Mouse (Mus musculus): Measurements from ENCODE around the gene Gab1.

Gene Gab1

DNA sequence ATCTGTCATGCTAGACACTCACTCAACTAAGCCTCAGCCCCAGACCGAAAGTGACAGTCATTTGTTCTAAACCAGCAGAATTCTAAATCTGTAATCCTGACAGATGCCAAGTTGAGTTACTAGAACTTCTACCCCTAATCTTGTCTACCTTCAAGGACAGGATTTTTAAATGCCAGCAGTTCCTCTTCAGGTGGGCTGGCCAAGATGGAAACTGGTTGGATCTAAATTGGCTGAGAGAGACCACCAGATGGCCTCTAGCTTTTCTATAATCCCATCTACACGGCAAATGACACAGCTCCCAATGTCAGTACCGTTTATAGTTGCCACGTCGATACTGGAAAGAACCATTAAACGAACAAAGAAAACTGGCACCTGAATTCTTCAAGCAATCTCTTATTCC is 8.9 kb downstream of the Gab1 start:
- DNase-seq = no peak

DNA sequence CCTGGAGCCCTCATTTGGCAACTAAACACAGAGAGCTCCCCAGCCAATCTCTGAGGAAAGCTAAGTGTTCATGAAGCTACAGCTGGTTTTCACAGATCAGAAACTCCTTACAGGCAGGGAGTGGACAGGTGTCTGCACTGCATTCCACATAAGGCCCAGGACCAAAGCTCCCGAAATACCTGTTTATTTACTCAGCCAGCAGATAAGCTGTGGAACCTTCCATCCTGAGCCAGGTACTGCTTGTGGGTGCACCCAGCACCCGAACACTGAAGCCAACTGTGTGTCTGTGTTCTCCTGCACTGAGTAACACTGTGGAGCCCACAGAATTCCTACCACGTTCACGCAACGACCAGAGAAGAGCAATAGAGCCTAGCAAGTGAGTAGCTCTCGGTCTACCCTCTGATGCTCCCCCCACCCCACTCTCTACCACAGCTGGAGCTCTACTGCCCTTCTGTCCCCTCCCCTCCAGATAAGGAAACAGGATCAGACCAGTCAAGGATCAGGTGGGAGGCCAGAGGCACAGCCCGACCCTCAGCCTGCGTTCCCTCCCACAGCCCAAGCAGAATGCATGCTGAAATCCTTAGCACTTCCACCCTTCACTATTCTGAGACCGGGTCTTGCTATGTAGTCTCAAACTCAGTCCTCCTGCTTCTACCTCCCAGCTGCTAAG is 9.6 kb downstream of the Gab1 start:
- no peak for DNase-seq

DNA sequence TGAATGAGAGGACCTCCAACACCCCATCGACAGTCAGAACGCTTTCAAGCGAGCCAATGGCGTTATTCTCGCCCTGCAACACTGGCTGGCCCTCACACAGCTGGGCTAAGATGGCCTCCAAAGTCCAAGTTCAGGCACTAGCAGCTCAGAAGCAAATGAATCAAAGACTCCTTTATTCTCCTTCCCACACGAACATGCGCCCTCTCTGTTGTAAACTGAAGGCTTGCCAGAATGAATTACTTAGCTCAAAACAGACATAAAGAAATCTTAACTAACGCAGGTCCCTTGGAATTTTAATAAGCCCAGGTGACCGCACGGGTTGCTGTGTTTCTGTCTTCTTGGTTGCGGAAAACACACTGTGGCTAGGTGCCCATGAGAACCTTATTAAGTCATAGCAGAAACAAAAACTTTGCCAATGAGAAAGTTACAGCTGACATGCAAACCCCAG is 10.4 kb downstream of the Gab1 start:
- no peak for DNase-seq

DNA sequence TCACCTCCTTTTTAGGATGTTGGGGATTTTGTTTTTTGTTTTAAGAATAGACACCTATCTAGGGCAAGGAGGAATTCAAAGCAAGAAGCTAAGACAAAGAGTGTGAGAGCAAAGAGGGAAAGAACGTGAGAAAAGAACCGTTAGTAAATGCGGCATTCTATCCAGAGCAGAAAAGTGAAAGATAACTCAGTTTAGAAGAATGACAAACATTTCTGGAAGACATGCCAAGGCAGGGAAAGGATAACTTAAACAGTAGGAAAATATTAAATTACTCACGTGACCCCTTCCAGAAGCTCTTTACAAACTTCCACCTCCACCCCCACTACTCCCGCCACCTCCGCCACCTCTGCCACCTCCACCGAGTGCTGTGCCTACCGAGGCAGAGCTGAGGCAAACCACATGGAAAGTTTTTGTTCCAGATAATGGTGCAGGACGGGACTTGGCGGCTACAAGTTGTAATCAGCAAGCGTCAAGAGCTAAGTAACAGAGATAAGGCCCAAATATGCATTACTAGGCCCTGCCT is 11.5 kb downstream of the Gab1 start:
- DNase-seq = no peak

DNA sequence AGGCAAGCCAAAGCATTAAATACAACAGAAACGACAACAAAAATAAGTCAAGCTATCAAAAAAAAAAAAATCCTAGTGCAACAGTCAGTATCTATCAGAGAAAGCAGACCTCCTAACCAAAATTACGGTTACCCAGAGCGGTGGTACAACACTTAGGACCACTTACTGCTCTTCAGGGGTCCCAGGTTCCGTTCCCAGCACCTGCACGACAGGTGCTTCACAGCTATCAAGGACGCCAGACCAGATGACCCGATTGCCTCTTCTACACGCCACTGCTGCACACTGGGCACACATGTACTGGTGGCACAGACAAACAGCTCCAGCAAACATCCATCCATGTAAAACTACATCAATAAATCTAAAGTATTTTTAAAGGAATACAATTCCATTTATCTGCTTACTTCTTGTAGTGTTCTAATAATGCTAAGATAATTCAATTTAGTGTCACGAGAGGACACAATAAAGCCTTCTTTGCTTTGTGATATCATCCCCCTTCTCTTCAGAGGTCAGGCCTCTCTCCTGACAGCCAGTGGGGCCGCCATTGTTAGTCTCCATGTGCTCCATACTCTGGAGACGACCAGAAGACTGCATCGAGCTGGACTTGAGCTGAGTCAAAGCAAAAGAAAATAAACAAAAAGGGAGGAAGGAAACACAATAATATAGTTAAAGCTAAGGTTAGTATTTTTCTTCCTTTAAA is 12.2 kb downstream of the Gab1 start:
- DNase-seq = no peak

DNA sequence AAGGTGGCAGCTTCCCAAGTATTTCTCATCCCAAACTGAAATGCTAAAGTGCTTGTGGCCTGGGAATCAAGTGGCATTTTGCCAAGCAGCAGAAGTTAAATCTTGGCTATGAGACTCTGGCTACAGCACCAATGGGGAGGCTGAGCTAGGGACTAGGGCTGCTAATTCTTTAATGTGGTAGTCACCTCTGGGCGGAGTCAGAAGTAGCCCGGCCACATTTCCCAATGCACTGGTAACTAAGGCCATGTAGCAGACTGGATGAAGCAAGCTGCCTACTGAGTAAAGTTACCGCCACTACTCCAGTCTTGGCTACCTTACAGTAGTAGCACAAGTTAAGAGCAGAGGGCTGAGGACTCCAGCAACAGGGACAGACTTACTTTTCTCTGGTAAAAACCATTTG is 12.7 kb downstream of the Gab1 start:
- no peak for DNase-seq

DNA sequence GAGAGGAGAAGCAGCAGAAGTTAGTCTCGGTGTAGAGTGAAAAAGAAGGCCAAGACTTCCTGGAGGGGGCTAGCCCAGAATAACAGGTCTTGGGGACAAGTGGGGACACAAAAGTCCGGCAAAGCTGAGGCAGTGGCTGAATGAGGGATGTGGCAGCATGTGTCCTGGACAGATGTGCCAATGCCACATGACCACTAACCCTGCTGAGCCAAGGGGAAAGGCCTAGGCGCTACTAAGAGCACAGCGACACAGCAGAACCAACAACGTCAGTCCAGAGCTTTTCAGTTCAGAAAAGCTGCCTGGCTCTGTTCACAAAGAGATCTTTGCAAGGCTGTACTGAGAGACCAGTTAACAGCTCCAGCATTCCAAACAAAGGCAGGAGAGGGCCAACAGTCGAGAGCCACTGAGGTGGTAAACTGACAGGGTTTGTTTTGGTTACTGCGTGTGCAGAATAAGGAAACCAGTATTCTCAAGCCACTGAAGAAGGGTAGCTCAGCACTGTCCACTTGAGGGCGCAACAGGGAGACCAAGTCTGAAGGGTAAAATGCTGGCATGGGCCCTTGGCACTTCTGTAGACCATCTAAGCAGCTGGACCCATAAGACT is 15.0 kb downstream of the Gab1 start:
- DNase-seq = no peak

DNA sequence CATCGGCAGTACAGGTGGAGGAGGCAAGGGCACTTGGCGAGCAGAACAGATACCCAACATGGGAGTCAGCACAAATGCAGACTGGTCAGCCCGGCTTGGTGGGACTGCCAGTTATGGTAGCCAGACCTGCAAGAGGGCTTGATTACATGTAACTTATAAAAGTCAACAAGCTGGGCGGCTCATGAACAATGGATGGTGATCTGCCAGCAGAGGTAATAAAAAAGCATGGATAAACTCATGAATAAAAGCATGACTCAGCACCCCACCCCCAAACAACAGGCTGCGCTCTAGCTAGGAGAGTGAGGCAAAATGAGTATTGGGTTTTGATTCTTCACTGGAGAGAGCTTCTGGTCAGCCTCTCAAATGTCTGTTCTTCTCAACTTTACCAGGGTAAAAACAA is 16.9 kb downstream of the Gab1 start:
- no peak for DNase-seq

DNA sequence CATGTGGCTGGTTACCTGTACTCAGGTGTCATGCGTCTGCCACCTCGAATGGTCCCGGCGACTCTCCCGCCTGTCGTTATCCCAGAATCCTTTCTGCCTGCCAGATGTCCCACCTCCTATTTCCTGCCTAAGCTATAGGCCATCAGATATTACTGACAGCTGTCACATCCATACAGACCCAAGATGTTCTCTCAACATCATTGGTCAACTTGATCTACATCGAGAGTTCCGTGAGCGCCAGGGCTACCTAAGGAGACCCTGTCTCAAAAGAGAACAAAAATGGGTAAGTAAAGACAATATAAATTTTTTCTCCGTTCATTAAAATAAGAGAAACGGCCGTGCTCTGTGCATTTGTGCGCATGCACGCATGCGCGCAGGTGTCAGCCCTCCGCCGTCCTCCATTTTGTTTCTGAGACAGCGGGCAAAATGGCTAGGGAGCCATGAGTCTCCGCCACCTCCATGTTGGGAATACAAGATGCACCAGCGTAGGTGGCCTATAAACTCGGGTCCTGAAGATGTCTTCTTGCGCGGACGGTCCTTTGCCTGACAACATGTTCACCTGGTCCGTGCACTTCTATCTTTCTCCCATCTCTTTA is 21.0 kb downstream of the Gab1 start:
- DNase-seq = no peak

DNA sequence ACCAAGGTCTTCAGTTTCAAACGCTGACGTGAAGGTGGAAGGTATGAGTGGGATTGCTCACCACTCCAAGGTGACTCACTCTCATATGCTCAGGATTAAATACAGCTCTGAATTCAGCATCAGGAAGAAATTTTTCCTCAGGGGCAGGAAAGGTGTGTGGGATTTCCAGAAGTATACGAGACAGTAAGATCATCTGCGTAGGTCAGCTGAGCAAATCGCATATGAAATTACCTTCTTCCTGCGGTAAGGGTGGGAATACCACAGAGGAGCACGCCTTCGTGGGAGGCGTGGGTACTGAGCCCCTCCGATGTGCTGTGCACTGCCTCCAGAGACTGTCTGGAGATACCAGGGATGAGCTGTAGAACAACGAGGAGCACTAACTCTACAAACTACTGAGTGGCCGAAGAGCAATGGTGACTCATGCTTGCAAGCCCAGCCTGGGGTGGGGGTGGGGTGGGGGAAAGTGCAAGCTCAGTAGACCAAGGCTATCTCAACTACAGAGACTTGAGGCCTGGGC is 22.4 kb downstream of the Gab1 start:
- DNase-seq = no peak

DNA sequence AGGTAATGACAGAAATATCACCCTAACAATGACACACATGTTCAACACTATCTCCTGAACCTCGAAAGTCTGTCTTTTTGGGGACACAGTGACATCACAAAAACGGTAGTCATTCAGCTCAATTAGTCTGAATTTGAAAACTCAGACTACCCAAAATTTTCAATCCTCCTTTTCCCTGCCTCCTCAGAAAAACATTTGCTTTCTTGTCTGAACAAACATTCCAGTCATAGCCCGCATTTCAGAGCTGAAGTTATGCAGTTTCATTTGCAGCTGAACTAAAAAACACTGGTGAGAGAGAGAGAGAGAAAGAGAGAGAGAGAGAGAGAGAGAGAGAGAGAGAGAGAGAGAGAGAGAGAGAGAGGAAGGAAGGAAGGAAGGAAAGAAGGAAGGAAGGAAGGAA is 23.2 kb downstream of the Gab1 start:
- DNase-seq = no peak

DNA sequence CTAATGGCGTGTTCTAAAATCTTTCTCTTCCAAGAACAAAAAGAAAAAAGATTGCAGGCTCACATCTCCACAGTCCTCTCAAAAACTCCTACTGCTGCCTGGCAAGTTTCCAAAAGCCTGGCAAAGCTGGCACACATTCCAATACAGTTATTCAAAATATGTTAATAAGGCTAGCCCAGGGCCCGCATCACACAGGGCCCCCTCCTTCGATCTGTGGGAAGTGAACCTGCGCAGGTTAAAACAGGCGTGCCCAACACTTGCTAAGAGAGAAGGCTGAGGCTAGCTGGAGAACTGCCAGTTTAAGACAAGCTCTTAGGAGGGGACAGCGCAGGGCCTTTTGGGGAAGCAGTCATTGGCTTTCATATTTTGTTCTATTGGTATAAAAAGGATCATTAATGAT is 23.7 kb downstream of the Gab1 start:
- DNase-seq = no peak

DNA sequence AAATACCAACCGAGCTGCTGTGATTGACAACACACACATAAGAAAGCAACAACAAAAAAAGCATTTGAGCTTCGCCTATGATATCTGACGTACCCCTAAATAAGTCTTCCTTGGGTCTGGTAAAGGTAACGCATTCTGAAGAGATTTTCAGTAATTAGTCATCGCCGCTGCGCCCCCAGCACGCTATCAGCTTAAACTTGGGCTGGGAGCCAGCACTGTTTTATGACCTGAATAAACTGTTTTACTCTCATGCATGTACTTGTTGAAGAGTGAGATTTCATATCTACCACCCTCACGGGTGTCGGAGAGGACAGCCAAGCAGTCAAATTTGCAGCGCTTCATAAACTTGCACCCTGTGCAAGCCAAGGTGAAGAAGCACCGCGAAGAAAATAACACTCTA is 26.7 kb downstream of the Gab1 start:
- no peak for DNase-seq

DNA sequence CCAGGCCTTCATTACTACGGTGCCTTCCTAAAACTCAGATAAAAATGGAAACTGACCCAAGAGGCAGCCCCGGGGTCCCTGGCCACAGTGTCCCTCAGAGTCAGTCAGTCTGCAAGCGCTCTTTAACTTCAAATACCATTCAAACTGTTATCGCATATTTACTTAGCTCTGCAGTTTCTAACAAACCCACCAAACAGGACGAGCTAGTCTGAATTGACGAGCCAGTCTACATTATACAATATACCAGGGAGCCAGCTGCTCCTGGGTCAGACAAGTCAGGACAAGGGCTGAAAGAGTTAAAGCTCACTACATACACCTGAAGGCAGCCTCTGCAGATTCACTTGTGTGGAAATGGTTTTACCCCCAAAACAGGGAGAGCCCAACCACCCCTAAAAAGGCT is 27.1 kb downstream of the Gab1 start:
- DNase-seq = no peak

DNA sequence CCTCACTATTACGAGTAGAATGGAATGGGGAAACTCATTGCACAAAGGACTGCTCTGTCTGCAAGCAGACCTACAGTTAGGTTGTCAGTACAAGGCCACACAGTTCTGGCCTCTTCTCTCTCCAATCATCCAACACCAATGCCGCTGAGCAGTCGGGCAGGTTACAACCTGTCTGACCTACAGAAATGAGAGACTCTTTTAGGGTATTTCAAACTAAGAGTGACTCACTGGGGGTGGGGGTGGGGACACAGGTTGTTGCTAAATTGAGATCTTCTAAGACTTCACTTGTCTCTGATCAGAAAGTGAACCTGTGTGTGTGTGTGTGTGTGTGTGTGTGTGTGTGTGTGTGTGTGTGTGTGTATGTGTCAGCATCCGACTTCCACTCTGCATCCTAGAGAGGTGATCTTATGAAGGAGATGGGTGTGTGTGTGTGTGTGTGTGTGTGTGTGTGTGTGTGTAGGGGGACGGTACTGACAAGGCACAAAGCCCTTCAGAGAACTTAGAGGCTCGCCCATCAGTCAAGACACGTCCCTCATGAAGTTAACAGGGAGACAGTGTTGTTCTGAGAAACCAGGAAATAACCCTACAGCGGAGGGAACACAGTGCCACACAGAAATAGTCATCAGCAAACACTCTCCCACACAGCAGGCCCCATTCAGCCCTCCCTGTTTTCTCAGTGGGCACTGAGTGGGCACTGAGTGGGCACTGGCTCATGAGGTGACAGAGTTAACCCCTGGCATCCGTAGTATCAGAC is 27.7 kb downstream of the Gab1 start:
- no peak for DNase-seq

DNA sequence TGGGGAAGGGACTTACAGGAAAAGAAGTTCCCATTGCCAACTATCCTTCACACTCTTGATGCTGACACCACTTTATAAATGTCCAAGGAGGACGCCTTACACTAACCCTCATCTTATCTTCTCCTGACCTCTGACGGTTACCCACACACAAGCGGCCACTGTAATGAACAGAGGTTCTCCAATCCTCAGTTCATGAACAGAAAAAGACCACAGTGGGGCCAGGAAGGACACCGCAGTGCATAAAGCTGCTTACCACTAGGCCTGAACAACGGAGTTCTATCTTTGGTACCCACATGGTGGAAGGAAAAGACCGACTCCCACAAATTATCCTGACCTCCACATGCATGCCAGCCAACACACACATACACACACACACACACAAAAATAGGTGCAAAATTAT is 28.7 kb downstream of the Gab1 start:
- DNase-seq = no peak

DNA sequence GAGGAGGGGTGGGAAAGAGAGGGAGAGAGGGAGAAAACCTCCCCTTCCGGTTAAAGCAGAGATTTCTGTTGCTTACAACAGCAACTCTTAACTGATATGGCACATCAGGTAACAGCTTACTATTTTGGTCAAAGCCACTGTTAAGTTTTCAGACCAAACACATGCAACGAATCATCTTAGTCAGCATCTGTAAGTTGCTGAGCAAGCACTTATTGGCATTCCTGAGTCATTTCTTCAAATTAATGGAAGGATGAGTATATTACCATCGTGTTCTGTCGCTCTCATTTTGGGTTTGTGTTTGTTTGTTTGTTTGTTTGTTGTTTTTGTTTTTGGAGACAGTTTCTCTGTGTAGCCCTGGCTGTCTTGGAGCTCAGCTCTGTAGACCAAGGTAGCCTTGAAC is 30.3 kb downstream of the Gab1 start:
- no peak for DNase-seq

DNA sequence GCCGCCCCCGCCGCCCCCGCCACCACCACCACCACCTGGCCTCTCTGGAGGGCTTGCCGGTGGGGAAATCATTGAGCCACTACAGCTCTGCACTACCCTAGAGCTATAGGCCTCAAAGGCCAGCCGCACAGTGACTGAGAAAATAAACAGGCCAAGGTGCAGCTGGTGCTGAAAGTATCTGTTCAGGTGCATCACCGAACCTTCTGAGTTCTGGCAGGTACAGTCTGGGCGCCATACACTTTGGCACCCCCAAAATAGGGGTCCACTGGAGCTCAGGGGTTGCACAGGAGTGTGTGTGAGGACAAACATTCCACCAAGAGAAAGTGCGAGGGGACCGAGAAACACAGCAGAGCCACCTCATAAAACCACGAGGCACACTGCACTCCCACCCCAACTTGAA is 31.7 kb downstream of the Gab1 start:
- DNase-seq = no peak

DNA sequence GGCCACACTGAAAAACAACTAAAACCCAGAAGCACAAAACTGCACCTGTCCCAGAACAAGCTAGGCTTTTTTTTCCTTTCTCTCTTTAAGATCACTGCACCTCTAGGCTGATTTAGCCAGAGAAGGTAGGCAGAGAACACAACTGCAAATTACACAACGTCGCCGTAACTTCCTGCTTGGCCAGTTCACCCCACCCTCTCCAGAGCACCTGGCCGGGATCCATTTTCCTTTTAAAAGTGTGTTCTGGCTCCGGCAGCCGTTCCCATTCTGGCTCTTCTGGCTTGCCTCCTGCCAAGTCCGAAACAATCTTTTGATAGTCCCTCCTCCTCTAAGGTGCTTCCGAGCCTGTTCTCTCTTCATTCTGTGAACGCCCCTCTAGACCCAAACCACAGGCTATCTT is 32.4 kb downstream of the Gab1 start:
- no peak for DNase-seq

DNA sequence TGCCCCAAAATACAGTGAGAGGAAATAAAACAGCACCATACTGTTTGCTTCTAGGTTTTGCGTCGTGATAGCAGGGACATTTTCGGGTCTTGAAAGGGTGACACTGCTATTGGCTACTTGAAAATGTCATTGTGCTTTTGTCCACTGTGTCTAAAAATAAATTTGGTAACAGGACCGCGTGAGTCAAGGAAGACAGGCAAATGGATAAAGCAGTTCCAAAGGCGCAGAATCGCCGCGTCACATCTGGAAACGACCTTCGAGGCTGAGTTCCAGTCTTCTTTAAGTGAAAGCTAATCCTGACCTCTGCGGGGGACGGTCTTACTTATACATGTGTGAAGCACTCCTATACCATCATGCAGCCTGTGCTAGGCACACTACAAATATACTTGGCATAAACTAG is 35.0 kb downstream of the Gab1 start:
- DNase-seq = no peak

DNA sequence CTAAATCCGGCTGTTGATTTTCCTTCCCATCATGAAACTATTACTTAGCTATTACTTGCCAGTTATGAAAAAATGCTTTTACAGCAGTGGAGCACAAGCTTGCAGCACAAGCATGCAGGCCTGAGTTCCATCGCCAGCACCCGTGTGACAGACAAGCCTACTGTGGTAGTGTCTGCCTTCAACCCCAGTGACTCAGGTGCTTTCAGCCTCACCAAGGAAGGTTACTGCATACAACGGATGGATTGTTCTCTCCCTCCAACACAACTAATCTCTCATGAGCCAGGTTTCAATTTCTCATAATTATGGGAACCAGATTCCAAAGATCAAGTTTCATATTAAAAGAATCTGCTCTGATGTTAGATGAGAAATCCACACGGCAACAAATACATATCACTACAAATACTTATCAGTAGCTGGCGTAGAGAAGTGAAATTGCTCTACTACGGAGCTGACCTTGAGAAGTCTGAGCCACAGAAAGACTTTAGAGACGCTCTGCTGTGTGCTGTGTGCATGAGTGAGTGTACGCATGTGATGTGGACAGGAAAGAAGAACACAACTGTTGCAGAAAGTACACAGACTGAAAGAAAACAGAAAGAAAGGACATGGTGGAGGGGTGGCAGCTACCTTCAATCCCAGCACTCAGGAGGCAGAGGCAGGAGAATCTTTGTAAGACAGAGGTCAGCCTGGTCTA is 36.4 kb downstream of the Gab1 start:
- DNase-seq = no peak

DNA sequence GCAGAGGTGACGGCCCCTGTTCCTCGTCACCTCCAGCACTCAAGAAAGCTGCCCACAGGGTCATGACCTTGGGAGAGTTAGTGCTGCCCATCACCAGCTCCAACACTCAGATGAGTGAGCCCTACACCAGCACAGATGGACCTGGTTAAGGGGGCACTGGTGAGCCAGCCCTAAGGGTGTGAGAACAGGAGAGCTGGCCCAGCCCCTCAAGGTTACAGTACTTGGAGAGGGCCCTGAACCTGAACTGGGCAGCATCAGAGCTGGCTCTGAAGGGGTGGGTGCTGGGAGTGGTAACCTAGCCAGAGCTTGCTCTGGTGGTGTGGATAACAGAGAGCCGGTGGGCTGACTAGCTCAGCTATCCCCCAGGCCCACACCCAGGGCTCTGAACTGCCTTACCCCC is 37.8 kb downstream of the Gab1 start:
- no peak for DNase-seq
